9 mouse cellular contexts compared by ENCODE assay signal in genomic region chr13:38437930-38438329, GRCm38 (mm10).
DNase-seq lines count a peak whose midpoint lies in the region; ATAC-seq and TF ChIP-seq lines count a peak whose summit lies in the region.
"Had no signal": no experiment of that assay in that cellular context is flagged by ENCODE, and none has a peak within 500 bp of the region (broad histone marks: within the 10 kb centered on the region; RNA-seq: fewer than 3 reads in every experiment).

No protein-coding gene starts in this region.

- no peak overlapping the region for H3K9ac ChIP-seq in liver, embryonic 14.5 days (replicated peaks)
- H3K9ac ChIP-seq in liver, embryonic 11.5 days (ENCODE audit: low read depth, low read length): no peak overlapping the region
- H3K9ac ChIP-seq in stomach, postnatal 0 days (ENCODE audit: low read length): no peak overlapping the region

- no peaks in the 10 kb centered on the region for H3K9me3 ChIP-seq in liver, embryonic 14.5 days (ENCODE audit: control insufficient read depth, low read length)
- H3K9me3 ChIP-seq in liver, embryonic 11.5 days (ENCODE audit: control insufficient read depth, low read length): no peaks in the 10 kb centered on the region
- no peaks in the 10 kb centered on the region for H3K9me3 ChIP-seq in stomach, postnatal 0 days (ENCODE audit: control insufficient read depth, low read length)
- H3K9me3 ChIP-seq: megakaryocyte, embryonic 14.5 days had no signal

- no peaks in the 10 kb centered on the region for H3K27me3 ChIP-seq in liver, embryonic 14.5 days (ENCODE audit: control insufficient read depth, insufficient read depth, low read length)
- no peaks in the 10 kb centered on the region for H3K27me3 ChIP-seq in liver, embryonic 11.5 days (replicated peaks; ENCODE audit: control insufficient read depth, insufficient read depth, low read length)
- H3K27me3 ChIP-seq in stomach, postnatal 0 days (ENCODE audit: control insufficient read depth, insufficient read depth, low read length): no peaks in the 10 kb centered on the region
- no peaks in the 10 kb centered on the region for H3K27me3 ChIP-seq in cerebellum, adult 2 months (ENCODE audit: control insufficient read depth, insufficient read depth, low read length)
- H3K27me3 ChIP-seq: megakaryocyte, embryonic 14.5 days had no signal

- peak; percentile 19 for DNase-seq in CD4-positive, CD25-positive, alpha-beta regulatory T cell, adult 2 months (ENCODE audit: low read depth, low spot score)
- DNase-seq in liver, embryonic 14.5 days (ENCODE audit: low read depth in 3 of 3, low spot score in 3 of 3): no peak
- DNase-seq in liver, embryonic 11.5 days (ENCODE audit: low spot score): no peak
- DNase-seq in adrenal gland, postnatal 36 days: peak; percentile 32 to 56
- DNase-seq in kidney, adult 8-10 months: peak; percentile 18 to 23
- DNase-seq in stomach, postnatal 0 days (ENCODE audit: low spot score): peak; percentile 41
- no peak for DNase-seq in cerebellum, adult 2 months

- no peak for TF ChIP-seq EP300 in liver, embryonic 14.5 days (IDR thresholded peaks at IDR 0.05; ENCODE audit: low read depth)
- no peak for TF ChIP-seq EP300 in stomach, postnatal 0 days (optimal IDR thresholded peaks at IDR 0.05)

- ATAC-seq in CD4-positive, CD25-positive, alpha-beta regulatory T cell, adult 4 months: no peak
- ATAC-seq in liver, embryonic 14.5 days (ENCODE audit: insufficient read depth): no peak
- ATAC-seq in liver, embryonic 11.5 days (replicated peaks; ENCODE audit: low FRiP score): no peak
- ATAC-seq in stomach, postnatal 0 days (ENCODE audit: low FRiP score, low TSS enrichment): no peak

- H3K36me3 ChIP-seq in liver, embryonic 14.5 days (replicated peaks; ENCODE audit: control insufficient read depth, insufficient read depth, low read depth): no peaks in the 10 kb centered on the region
- no peaks in the 10 kb centered on the region for H3K36me3 ChIP-seq in liver, embryonic 11.5 days (ENCODE audit: control insufficient read depth, insufficient read depth, low read length)
- no peaks in the 10 kb centered on the region for H3K36me3 ChIP-seq in stomach, postnatal 0 days (ENCODE audit: control insufficient read depth, insufficient read depth, low read length)

- TF ChIP-seq CTCF in liver, embryonic 14.5 days (IDR thresholded peaks at IDR 0.05; ENCODE audit: low read depth): peak; percentile 56
- TF ChIP-seq CTCF in stomach, postnatal 0 days (IDR thresholded peaks at IDR 0.05; ENCODE audit: low read depth): peak; percentile 77
- TF ChIP-seq CTCF in cerebellum, adult 2 months (IDR thresholded peaks at IDR 0.05; ENCODE audit: borderline replicate concordance, insufficient read depth, low read depth, low read length): no peak; the same call in 1 of the 2 replicates

- no peaks in the 10 kb centered on the region for H3K4me1 ChIP-seq in liver, embryonic 14.5 days (replicated peaks; ENCODE audit: control insufficient read depth in 2 of 2, insufficient read depth in 2 of 2, low read length in 1 of 2)
- H3K4me1 ChIP-seq in liver, embryonic 11.5 days (replicated peaks; ENCODE audit: control insufficient read depth, insufficient read depth, low read length): no peaks in the 10 kb centered on the region
- no peaks in the 10 kb centered on the region for H3K4me1 ChIP-seq in stomach, postnatal 0 days (replicated peaks; ENCODE audit: control insufficient read depth, insufficient read depth)
- no peaks in the 10 kb centered on the region for H3K4me1 ChIP-seq in cerebellum, adult 2 months (ENCODE audit: control insufficient read depth, insufficient read depth, low read length)

- TF ChIP-seq POLR2A in cerebellum, adult 2 months (IDR thresholded peaks at IDR 0.05; ENCODE audit: borderline replicate concordance, insufficient read depth, low read length): no peak

- no peak overlapping the region for H3K4me2 ChIP-seq in liver, embryonic 14.5 days (ENCODE audit: low read depth)
- H3K4me2 ChIP-seq in liver, embryonic 11.5 days: no peak overlapping the region
- H3K4me2 ChIP-seq in stomach, postnatal 0 days (replicated peaks; ENCODE audit: low read depth): no peak overlapping the region

- WGBS in liver, embryonic 14.5 days (ENCODE audit: insufficient replicate concordance): 21% methylated on average over 5 of the region's 5 CpGs
- 30% methylated on average over 5 of the region's 5 CpGs for whole genome bisulfite sequencing in liver, embryonic 11.5 days
- 36% methylated on average over 5 of the region's 5 CpGs for WGBS in stomach, postnatal 0 days
- 16% methylated on average over 5 of the region's 5 CpGs for WGBS in cerebellum, adult 2 months

- H3K4me3 ChIP-seq in liver, embryonic 14.5 days (ENCODE audit: insufficient read depth in 1 of 2, low read depth in 2 of 2, low read length in 2 of 2): no peak overlapping the region
- H3K4me3 ChIP-seq in liver, embryonic 11.5 days (ENCODE audit: low read depth, low read length): no peak overlapping the region
- no peak overlapping the region for H3K4me3 ChIP-seq in stomach, postnatal 0 days (ENCODE audit: low read depth, low read length)
- no peak overlapping the region for H3K4me3 ChIP-seq in cerebellum, adult 2 months (replicated peaks; ENCODE audit: insufficient read depth, low read depth, low read length)
- H3K4me3 ChIP-seq: megakaryocyte, embryonic 14.5 days had no signal

- no peak overlapping the region for H3K27ac ChIP-seq in liver, embryonic 14.5 days
- no peak overlapping the region for H3K27ac ChIP-seq in liver, embryonic 11.5 days (ENCODE audit: low read depth, low read length)
- H3K27ac ChIP-seq in stomach, postnatal 0 days (replicated peaks): no peak overlapping the region
- no peak overlapping the region for H3K27ac ChIP-seq in cerebellum, adult 2 months (ENCODE audit: insufficient read depth, low read length)

Comparison
In these comparisons a context has a peak if more than half of its experiments do, and no peak if none do; other contexts are left out.
1. DNase-seq: peak in CD4-positive, CD25-positive, alpha-beta regulatory T cell, adult 2 months (single experiment), adrenal gland, postnatal 36 days (2 of 2), kidney, adult 8-10 months (2 of 2) and stomach, postnatal 0 days (single experiment); none in liver, embryonic 14.5 days (0 of 3), liver, embryonic 11.5 days (single experiment) and cerebellum, adult 2 months (0 of 2).